Mouse (Mus musculus): ENCODE measurements around the gene Lin52.

GRCm38 (mm10) chr12:84450351-84450717 is 888 bp upstream of the Lin52 start:
- TF ChIP-seq CTCF (IDR thresholded peaks at IDR 0.05; ENCODE audit: extremely low read depth, insufficient read depth, insufficient read length, insufficient replicate concordance) = no peak
- TF ChIP-seq POLR2A (IDR thresholded peaks at IDR 0.05; ENCODE audit: low read depth, low read length) = no peak

Data from spleen, adult 2 months (tissue).